Mouse (Mus musculus): Measurements from ENCODE around the gene Trp73. TPM values are rescaled to one million over a fixed set of nuclear protein-coding genes. Genes with fewer than 3 reads are reported as not detected.

Gene Trp73
- polyA plus RNA-seq, 1 experiment from 2014 or later: 0.04 TPM

- Histone ChIP-seq H3K27me3 (replicated peaks) (0 out of 2 replicates have a peak, but pooled peaks cover 3% of the 10 kb centered on the region), H3K27ac (replicated peaks) (no peak overlapping the region), H3K4me1 (no peaks in the 10 kb centered on the region), H3K9me3 (replicated peaks) (no peaks in the 10 kb centered on the region), H3K36me3 (no peaks in the 10 kb centered on the region), H3K9ac (replicated peaks) (no peak overlapping the region), H3K4me2 (no peak overlapping the region), H3K4me3 (replicated peaks) (no peak overlapping the region)
- no peak for ATAC-seq (ENCODE audit: low FRiP score)
- WGBS: 65% methylated on average over 4 of the region's 4 CpGs
These were observed 82.3 kb downstream of the Trp73 start for GRCm38 (mm10) chr4:154057696-154058095.

- no peaks in the 10 kb centered on the region for H3K4me1 ChIP-seq
- WGBS: 52% methylated on average over 2 of the region's 2 CpGs
- H3K9me3 ChIP-seq (replicated peaks): no peaks in the 10 kb centered on the region
- no peak overlapping the region for H3K4me2 ChIP-seq
- no peaks in the 10 kb centered on the region for H3K36me3 ChIP-seq
- H3K9ac ChIP-seq (replicated peaks): no peak overlapping the region
- H3K27me3 ChIP-seq (replicated peaks): no peaks in the 10 kb centered on the region
- no peak for ATAC-seq (ENCODE audit: low FRiP score)
- H3K4me3 ChIP-seq (replicated peaks): no peak overlapping the region
- H3K27ac ChIP-seq (replicated peaks): no peak overlapping the region
These were observed 83.3 kb downstream of the Trp73 start for GRCm38 (mm10) chr4:154056661-154057060.

- H3K4me2 ChIP-seq: no peak overlapping the region
- no peak overlapping the region for H3K9ac ChIP-seq (replicated peaks)
- H3K9me3 ChIP-seq (replicated peaks): no peaks in the 10 kb centered on the region
- no peak overlapping the region for H3K27ac ChIP-seq (replicated peaks)
- no peaks in the 10 kb centered on the region for H3K4me1 ChIP-seq
- no peak overlapping the region for H3K4me3 ChIP-seq (replicated peaks)
- 72% methylated on average over 2 of the region's 2 CpGs for WGBS
- no peak for ATAC-seq (ENCODE audit: low FRiP score)
- no peaks in the 10 kb centered on the region for H3K27me3 ChIP-seq (replicated peaks)
- no peaks in the 10 kb centered on the region for H3K36me3 ChIP-seq
These were observed 84.0 kb downstream of the Trp73 start for GRCm38 (mm10) chr4:154056046-154056445.

- Histone ChIP-seq H3K36me3 (no peaks in the 10 kb centered on the region), H3K27me3 (replicated peaks) (no peaks in the 10 kb centered on the region), H3K9me3 (replicated peaks) (no peaks in the 10 kb centered on the region), H3K9ac (replicated peaks) (no peak overlapping the region), H3K4me2 (no peak overlapping the region), H3K4me1 (no peaks in the 10 kb centered on the region), H3K4me3 (replicated peaks) (no peak overlapping the region), H3K27ac (replicated peaks) (no peak overlapping the region)
- 92% methylated on average over 7 of the region's 7 CpGs for WGBS
- no peak for ATAC-seq (ENCODE audit: low FRiP score)
These were observed 84.5 kb downstream of the Trp73 start for GRCm38 (mm10) chr4:154055482-154055881.

GRCm38 (mm10) chr4:154053065-154053464, 86.9 kb downstream of the Trp73 start:
- Histone ChIP-seq H3K9me3 (replicated peaks) (no peaks in the 10 kb centered on the region), H3K27ac (replicated peaks) (no peak overlapping the region), H3K27me3 (replicated peaks) (no peaks in the 10 kb centered on the region), H3K4me3 (replicated peaks) (no peak overlapping the region), H3K4me1 (no peaks in the 10 kb centered on the region), H3K9ac (replicated peaks) (no peak overlapping the region), H3K4me2 (no peak overlapping the region), H3K36me3 (no peaks in the 10 kb centered on the region)
- no peak for ATAC-seq (ENCODE audit: low FRiP score)
- 66% methylated on average over 4 of the region's 4 CpGs for WGBS

- WGBS: 85% methylated on average over 3 of the region's 3 CpGs
- no peak overlapping the region for H3K9ac ChIP-seq (replicated peaks)
- H3K4me1 ChIP-seq: no peaks in the 10 kb centered on the region
- no peak overlapping the region for H3K4me3 ChIP-seq (replicated peaks)
- H3K9me3 ChIP-seq (replicated peaks): no peaks in the 10 kb centered on the region
- no peaks in the 10 kb centered on the region for H3K36me3 ChIP-seq
- no peak overlapping the region for H3K4me2 ChIP-seq
- no peak overlapping the region for H3K27ac ChIP-seq (replicated peaks)
- no peaks in the 10 kb centered on the region for H3K27me3 ChIP-seq (replicated peaks)
- no peak for ATAC-seq (ENCODE audit: low FRiP score)
These were observed 88.6 kb downstream of the Trp73 start for GRCm38 (mm10) chr4:154051401-154051800.

- no peak overlapping the region for H3K27ac ChIP-seq (replicated peaks)
- H3K4me1 ChIP-seq: no peaks in the 10 kb centered on the region
- ATAC-seq (ENCODE audit: low FRiP score): no peak
- no peak overlapping the region for H3K4me2 ChIP-seq
- H3K4me3 ChIP-seq (replicated peaks): no peak overlapping the region
- H3K36me3 ChIP-seq: no peaks in the 10 kb centered on the region
- 73% methylated on average over 5 of the region's 5 CpGs for WGBS
- H3K27me3 ChIP-seq (replicated peaks): no peaks in the 10 kb centered on the region; the same call in 1 of the 2 replicates
- no peak overlapping the region for H3K9ac ChIP-seq (replicated peaks)
- H3K9me3 ChIP-seq (replicated peaks): no peaks in the 10 kb centered on the region
These were observed 94.2 kb downstream of the Trp73 start for GRCm38 (mm10) chr4:154045837-154046236.

- H3K36me3 ChIP-seq: no peaks in the 10 kb centered on the region
- 82% methylated on average over 9 of the region's 9 CpGs for WGBS
- no peak within 1 kb of the TSS for H3K27ac ChIP-seq (replicated peaks)
- no peak within 1 kb of the TSS for H3K4me3 ChIP-seq (replicated peaks)
- H3K4me2 ChIP-seq: no peak within 1 kb of the TSS
- no peaks in the 10 kb centered on the region for H3K4me1 ChIP-seq
- H3K27me3 ChIP-seq (replicated peaks): no peaks in the 10 kb centered on the region; the same call in 1 of the 2 replicates
- ATAC-seq (ENCODE audit: low FRiP score): no peak
- no peaks in the 10 kb centered on the region for H3K9me3 ChIP-seq (replicated peaks)
- H3K9ac ChIP-seq (replicated peaks): no peak within 1 kb of the TSS
These were observed 97.4 kb downstream of the Trp73 start, which contains the start of gene Ccdc27 for GRCm38 (mm10) chr4:154042577-154042976. Gene Ccdc27, minus strand, starts transcription at chr4:154042677.

GRCm38 (mm10) chr4:154037123-154037522, 102.9 kb downstream of the Trp73 start:
- no peaks in the 10 kb centered on the region for H3K9me3 ChIP-seq (replicated peaks)
- no peak overlapping the region for H3K27ac ChIP-seq (replicated peaks)
- no peaks in the 10 kb centered on the region; the same call in 1 of the 2 replicates for H3K27me3 ChIP-seq (replicated peaks)
- ATAC-seq (ENCODE audit: low FRiP score): no peak
- no peaks in the 10 kb centered on the region for H3K36me3 ChIP-seq
- WGBS: 59% methylated on average over 3 of the region's 3 CpGs
- no peak overlapping the region for H3K4me3 ChIP-seq (replicated peaks)
- H3K4me1 ChIP-seq: no peaks in the 10 kb centered on the region
- H3K4me2 ChIP-seq: no peak overlapping the region
- H3K9ac ChIP-seq (replicated peaks): no peak overlapping the region

GRCm38 (mm10) chr4:154028646-154029045, 111.4 kb downstream of the Trp73 start:
- Histone ChIP-seq H3K27me3 (replicated peaks) (peaks cover 16% of the 10 kb centered on the region), H3K9ac (replicated peaks) (no peak overlapping the region), H3K4me2 (no peak overlapping the region), H3K4me1 (peaks cover 23% of the 10 kb centered on the region), H3K36me3 (no peaks in the 10 kb centered on the region), H3K27ac (replicated peaks) (no peak overlapping the region), H3K4me3 (replicated peaks) (no peak overlapping the region), H3K9me3 (replicated peaks) (no peaks in the 10 kb centered on the region)
- no peak for ATAC-seq (ENCODE audit: low FRiP score)

GRCm38 (mm10) chr4:154028066-154028465, 111.9 kb downstream of the Trp73 start:
- no peak overlapping the region for H3K4me3 ChIP-seq (replicated peaks)
- H3K36me3 ChIP-seq: no peaks in the 10 kb centered on the region
- ATAC-seq (ENCODE audit: low FRiP score): no peak
- H3K9ac ChIP-seq (replicated peaks): no peak overlapping the region
- H3K4me2 ChIP-seq: no peak overlapping the region
- H3K27ac ChIP-seq (replicated peaks): no peak overlapping the region
- peaks cover 29% of the 10 kb centered on the region for H3K4me1 ChIP-seq
- WGBS: 79% methylated on average over 7 of the region's 7 CpGs
- H3K27me3 ChIP-seq (replicated peaks): peaks cover 16% of the 10 kb centered on the region
- H3K9me3 ChIP-seq (replicated peaks): no peaks in the 10 kb centered on the region

- ATAC-seq (ENCODE audit: low FRiP score): no peak
- peak overlapping the region; percentile 70 for H3K4me2 ChIP-seq
- peak overlapping the region; percentile 38; the same call in 1 of the 2 replicates for H3K9ac ChIP-seq (replicated peaks)
- peak overlapping the region; percentile 39 for H3K4me3 ChIP-seq (replicated peaks)
- no peak overlapping the region for H3K27ac ChIP-seq (replicated peaks)
- H3K4me1 ChIP-seq: peaks cover 34% of the 10 kb centered on the region
- H3K27me3 ChIP-seq (replicated peaks): peaks cover 16% of the 10 kb centered on the region
- H3K36me3 ChIP-seq: peaks cover 12% of the 10 kb centered on the region
- WGBS: 20% methylated on average over 2 of the region's 2 CpGs
- no peaks in the 10 kb centered on the region for H3K9me3 ChIP-seq (replicated peaks)
These were observed 113.6 kb downstream of the Trp73 start for GRCm38 (mm10) chr4:154026441-154026761.

Data from neural tube, embryonic 15.5 days (tissue).